Mouse (Mus musculus) erythroblast, embryonic 14.5 days (primary cell): ENCODE results near the gene Slmap.

Experiments
- GATA1 ChIP-seq: IDR thresholded peaks from 2 replicates; pipeline ENCODE4 v1.6.1; 2012; ENCODE audit warnings: low read length, inconsistent platforms, mixed read lengths
- TAL1 ChIP-seq: IDR thresholded peaks from 3 replicates; pipeline ENCODE4 v1.6.1; 2012; ENCODE audit warnings: low read length, inconsistent platforms, mixed read lengths

DNA sequence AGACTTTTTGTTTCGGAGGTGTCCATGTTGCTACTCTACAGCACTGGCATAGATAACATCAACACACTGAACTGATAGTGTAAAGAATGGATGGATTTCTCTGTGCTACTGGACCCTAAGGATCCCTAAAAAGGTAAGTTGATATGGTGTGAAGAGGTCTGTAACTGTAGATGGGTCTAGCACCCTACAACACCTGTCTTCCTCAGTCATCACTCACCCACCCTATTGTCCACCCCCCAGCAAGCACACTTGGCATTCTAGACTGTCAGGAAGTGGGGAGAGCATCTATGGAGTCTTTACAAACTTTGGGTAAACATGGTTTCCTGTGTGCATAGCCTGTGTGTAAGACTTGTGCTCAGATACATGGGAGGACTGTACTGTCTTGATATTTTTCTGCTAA, 7.4 kb upstream of the Slmap start:
- TF ChIP-seq GATA1: no peak
- no peak for TF ChIP-seq TAL1
